Mouse (Mus musculus) kidney, postnatal 25 days (tissue): ENCODE measurements around the gene Dnlz.
"Not testable (repeated sequence)": the region's sequence is repeated elsewhere in the genome, so short reads cannot be mapped to it uniquely, and the experiment has no call there.

ENCODE experiments used
- DNase-seq, 2 experiments: peaks; one replicate each; pipeline ENCODE4 v3.0.0; 2021; ENCODE audit warnings: mixed read lengths in 2 of 2

Gene Dnlz

DNA sequence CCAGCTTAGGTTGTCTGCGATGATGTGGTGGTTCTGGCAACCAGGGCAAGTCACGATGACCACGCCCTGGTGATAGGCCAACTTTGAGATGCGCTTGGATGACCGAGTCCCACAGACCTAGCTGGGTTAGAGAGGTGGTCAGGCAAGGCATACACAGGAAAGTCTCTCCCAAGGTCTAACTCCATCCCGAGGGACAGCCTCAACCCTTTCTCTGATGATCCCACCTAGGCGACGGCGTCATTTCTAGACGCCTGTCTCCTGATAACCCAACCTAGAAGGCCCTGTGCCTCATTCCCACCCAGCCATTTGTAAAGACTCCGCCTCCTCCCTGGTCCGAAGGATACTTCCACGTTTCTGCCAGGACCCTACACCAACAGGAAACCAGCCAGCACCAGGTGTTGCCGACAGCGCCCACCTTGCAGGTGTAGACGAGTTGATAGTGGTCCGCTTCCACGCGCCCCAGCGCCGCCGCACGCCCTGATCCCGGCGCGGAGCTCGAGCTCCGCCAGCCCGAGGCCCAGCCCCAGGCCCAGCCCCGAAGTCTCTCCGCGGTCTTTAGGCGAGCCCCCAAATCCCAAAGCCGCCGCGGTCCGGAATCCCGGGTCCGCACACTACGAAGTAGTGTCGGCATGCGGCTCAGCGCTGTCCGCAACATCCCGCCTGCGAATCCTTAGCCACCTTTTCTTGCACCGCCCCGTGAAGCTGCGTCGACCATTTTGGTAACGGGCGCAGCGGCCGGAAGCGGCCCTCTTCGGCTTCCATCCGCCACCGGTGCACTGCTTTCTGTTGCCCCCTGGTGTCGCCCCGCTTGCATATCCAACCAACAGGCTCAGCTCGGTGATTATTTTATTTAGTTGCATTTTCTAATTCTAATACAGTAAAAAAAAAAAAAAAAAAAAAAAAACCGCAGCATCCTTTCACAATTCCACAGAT is at the start of gene Dnlz:
Gene Dnlz (minus strand): TSS at position 753 of the 933 bp plus-strand sequence.
- DNase-seq: peak; percentile 96

DNA sequence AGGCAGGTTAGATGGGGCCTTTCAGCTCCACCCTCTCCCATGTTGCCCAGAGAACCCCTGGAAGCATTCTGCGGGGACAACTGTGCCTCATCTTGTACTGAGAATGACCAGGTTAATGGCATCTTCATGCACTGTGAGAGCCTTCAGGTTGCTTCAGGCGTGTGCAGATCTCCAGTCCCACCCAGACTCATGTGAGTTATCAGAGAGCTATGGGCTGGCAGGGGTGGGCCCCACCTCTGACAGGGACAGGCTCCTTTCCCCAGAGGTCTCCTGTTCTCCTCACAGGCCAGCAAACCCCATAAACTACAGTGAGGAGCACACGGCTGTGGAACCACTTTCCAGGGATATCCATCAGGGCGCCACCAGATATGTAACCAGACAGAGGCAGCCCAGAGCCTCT is 49.1 kb upstream of the Dnlz start:
- no peak for DNase-seq

DNA sequence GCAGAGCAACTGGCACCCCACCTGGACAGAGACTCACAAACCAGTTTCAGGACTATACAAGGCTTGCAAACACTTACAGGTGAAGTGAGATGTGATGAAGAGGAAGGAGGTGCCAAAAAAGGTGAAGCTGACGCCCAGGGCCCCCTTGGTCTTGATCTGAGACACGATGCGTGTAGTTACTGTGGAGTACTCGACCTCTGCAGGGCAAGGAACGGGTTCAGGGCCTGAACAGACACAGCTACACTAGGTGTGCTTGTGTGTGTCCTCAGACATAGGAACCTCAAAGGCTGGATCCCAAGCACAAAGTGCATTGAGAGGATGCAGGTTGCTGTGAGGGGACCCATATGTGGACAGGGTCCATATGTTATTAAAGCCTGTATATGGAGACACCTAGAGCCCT is 48.4 kb upstream of the Dnlz start:
- no peak for DNase-seq

DNA sequence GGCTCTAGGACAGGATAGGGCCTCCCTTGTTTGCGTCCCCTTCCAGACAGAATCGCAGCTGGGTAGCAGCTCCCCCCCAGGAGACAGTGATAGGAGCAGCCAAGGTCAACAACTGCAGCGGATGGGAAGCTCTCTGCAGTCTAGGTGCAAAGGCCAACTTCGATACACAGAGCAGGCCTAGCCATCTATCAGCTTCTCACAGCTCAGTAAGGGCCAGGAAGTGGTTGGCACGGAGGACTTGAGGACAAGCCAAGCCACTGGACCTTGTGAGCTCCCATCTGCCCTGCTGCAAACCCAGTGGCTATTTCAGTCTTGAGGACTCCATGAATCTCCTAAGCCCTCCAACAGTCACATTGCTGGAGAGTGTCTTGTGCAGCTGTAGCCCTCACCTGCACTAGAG is 47.7 kb upstream of the Dnlz start:
- DNase-seq: peak; percentile 68 to 87

DNA sequence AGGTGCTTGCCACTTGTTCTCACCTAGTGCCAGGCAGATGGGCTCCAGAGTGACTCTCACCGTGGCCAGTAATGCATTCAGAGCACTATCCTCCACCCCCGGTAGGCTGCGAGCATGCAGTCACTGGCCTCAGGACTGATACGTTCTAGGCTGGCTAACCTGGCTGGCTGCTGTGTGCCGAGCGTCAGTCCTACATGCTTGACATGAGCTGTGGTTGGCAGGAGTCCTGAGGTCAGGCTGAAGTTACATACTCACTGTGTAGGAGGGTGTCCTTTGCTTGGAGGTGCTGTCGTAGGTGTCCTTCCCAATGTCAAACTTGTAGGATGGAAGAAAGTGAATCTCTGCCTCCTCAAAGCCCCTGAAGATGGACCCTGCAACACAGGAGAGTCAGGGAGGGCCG is 47.1 kb upstream of the Dnlz start:
- DNase-seq: peak; percentile 43 to 54

DNA sequence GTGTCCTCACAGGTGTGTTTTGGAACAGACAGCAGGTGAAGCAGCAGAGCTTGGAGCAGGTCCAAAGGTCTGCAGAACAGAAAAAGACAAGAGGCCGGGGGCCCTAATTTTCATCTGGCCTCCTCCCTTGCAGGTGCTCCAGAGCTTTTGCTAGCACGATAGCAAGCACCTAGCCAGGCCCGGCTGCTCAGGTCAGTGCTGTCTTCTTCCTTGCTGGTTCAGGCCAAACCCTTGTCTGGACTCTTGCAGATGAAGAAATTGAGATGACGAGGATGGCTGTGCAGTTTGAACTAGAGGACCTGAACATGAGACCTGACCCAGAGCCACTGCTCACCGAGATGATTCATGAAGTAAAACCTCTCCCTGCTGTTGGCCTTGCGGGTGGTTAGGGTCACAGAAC is 39.7 kb upstream of the Dnlz start:
- no peak for DNase-seq

DNA sequence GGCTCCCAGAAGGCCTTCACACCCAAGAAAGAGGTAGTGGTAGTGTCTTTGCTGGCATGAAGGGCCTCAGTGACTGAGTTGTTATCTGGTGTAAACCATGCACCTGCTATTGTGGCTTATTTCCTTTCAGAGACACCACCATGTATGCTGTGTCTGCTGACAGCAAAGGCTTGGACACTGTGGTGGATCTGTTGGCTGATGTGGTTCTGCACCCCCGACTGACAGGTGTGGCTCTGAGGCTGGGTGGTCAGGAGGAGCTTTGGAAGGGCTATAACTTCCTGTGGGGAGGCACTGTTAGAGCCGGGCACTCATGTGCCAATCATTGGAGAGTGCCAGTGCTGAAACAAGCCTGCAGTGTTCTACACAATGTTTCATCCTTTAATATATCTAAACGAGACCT is 39.0 kb upstream of the Dnlz start:
- no peak for DNase-seq

DNA sequence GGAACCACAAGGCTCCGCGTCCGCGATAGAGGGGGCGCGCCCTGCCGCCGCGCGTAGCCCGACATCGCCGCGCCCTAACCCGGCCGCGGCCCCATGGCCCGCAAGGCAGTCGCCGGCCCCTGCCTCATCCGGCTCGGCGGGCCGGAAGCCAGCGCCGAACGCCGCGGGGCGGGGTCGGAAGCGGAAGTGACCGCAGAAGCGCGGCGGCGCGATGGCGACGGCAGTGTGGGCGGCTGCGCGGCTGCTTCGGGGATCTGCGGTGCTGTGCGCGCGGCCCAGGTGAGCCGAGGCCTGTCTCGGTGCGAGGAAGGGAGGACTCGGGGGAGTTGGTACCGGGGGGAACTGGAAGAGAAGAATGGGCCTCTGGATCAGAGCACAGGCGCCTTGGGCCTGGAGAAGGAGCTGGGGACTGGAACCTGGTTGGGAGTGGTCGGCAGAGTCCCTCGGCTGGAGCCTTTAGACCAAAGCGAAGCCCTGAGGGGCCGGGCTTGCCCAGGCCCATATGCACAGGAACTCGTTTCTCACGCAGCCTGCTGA is 37.3 kb upstream of the Dnlz start, which contains the start of the genes Entr1 and Pmpca:
Gene Entr1 (minus strand): TSS at position 163 of the 537 bp plus-strand sequence.
Gene Pmpca (plus strand): TSS at position 186 of the 537 bp plus-strand sequence.
- peak; percentile 84 to 92 for DNase-seq

DNA sequence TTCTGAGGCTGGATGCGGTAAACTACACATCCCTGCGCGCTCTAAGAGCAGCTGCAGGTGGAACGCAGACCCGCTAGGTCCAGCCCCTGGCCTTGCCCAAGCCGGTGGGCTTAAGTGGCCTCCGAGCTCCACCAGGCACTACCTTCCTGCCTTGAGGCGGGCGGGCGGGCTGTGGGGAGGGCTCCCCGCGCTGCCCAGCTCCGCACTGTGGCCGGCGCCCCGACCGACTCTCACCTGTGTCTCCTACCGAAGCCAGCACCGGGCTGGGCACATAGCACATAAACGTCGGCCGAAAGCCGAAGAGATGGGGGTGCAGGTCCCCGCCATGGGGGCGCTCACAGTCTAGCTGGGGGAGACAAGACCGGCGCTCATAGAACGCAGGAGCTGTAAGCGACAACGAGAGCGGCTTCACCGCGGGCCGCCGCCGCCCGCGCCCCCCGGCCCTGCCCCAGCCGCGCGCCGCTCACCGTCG is 36.8 kb upstream of the Dnlz start:
- no peak for DNase-seq

DNA sequence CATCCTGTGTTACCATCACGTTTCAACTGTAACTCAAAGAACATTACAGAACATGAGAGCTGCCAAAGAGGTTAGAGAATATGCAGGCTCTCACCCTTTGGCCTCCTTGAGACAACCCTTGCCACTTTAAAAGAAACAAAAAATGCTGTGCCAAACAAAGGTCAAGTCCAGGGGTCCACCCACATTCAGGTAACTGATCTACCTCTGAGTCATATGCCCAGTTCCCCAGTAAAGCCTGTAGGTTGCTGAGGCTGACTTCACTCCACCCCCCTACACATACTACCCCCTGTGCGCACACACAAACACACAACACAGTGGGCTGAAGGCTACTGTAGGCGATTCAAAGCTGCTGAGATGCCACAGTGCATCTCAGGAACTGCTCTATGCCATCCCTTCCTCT is 35.8 kb upstream of the Dnlz start:
- peak; percentile 45 to 71 for DNase-seq

DNA sequence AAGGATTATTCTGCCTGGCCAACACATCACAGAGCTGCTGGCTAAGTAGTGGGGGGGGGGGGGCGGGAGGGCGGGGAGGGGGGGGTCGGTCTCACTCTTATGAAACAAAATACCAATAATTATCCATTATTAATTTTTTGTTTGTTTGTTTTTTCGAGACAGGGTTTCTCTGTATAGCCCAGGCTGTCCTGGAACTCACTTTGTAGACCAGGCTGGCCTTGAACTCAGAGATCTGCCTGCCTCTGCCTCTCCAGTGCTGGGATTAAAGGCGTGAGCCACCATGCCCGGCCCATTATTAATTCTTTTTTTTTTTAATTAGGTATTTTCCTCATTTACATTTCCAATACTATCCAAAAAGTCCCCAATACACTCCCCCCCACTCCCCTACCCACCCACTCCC is 29.0 kb upstream of the Dnlz start:
- DNase-seq: not testable (repeated sequence)

DNA sequence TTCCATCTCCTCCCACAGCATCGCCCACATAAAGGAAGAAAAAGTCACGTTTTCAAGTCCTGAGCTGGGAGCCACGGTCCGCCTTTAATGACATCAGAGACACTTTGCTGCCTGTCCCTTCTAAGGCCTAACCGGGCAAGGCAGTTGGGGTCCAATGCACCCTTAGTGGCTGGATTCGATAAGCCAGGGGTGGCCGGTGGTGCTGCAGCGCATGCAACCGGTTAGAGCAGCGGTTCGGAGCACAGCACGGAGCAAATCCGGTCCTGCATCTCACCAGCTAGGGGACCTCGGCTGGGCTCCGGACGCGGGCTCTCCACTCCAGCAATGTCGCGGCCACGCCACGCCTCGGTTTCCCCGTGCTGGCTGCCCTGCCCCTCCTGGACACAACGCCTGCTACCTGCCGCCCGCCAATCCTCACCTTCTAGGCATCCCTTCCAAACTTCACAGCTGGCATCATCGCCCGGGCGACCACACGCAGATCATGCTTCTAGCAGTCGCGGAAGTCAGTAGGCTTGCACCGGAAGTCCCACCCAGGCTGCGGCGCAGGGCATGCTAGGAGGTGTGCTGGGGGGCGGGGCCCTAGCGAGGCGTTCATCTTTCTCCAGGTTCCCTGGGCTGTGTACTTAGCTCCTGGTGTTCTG is 28.3 kb upstream of the Dnlz start, which contains the start of gene Snapc4:
Gene Snapc4 (minus strand): TSS at position 523 of the 641 bp plus-strand sequence.
- peak; percentile 91 to 95 for DNase-seq

DNA sequence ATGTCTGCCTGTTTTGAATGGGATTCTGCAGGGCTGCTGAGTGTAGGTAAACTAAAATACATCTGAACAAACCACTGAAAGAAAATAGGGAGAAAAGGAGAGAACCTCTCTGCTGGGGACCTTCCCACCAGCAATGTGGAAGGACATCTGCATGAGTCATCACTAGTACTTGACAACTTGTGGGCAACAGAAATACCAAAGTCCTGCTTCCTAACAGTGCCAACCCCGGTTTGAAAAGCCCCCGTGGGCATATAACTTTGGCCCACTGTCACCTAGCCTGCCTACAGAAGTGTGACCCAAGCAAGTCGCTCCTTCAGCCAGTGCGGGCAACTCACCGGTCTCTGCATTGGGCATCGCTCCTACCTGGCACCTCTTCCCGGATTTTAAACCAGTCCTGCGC is 20.5 kb upstream of the Dnlz start:
- no peak for DNase-seq

DNA sequence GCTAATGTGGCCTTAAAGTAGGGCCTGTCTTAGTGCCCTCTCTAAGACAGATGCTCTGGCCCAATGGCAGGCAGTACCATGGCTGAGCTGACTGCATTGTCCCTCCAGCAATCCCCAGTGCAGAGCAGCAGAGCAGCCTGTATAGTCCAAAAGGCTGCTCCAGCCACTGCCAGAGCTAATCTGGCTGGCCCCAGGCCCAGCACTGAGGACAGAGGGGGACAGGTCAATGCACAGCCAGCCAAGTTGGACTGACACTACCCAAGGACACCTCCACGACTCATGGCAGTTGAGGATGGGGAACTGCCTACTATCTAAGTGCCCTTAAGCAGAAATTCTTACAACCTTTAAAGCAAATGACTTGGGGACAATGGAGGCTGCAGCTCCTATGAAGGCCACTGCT is 16.7 kb upstream of the Dnlz start:
- no peak for DNase-seq

DNA sequence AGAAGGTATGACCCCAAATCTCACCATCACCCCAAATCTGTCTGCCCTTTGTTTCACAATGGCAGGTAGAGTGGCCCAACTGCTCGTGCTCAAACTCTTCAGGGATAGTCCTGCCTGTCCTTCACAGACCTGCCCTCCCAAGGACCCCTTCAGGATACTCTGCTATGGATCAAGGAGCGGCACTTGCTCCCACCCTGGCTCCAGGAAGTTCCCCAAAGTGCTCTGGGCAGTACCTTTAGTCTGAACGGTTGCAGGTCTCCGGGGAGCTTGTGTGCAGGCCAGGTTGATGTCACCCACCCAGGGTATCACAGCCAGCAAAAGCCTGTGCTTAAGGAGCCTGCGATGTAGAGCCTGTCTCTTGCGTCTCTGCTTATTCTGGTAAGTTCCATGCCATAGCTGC is 16.0 kb upstream of the Dnlz start:
- no peak for DNase-seq

DNA sequence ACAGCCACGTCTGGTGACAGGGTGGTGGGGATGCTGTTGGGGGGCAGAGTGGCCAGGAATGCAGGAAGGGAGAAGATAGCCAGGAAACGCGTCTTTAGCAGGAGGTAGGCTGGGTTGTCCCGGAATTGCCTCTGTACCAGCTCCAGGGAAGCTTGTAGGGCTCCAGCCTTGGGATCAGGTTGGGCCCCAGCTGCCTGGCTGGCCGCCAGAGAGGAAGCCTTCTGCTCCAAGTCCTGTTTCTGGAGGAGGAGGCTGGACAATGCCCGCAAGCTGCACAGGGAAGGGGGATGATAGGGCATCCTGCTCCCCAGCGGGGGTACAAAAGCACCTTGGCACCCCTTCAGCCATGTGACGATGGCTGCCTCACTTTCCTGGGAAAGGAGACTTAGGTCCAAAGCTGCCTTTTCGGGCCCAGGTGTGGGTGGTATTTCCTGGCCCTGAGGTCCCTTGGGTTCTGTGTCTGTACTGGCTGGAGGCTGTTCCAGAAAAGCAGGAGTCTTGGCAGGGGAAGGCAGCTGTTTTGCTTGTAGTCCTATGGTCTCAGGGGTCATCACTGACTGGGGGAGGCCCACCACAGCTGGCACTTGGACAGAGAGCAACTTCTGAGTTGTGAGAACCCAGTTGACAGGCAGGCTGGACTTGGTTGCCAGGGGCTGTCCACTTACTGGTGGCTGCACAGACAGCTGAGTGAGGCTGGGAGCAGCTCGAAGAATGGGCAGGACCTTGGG is 13.0 kb upstream of the Dnlz start:
- peak; percentile 81 to 83 for DNase-seq

DNA sequence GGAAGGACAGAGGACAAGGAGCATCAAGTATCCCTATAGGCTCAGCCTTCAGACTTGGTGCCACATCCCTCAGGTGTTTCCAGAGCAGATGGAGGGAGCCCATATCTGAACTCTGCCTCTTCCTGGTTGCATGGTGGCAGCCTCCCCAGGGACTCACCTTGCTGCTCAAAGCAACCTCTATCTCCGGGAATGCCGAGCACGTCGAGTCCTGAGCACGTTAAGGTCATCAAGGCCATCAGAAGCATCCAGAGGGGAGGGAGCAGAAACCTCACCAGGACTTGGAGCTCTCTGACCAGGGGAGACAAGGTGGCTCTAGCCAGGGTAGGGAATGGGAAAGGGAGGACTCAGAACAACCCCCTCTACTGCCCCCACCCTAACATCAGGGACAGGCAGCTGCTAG is 11.6 kb upstream of the Dnlz start:
- DNase-seq: no peak

DNA sequence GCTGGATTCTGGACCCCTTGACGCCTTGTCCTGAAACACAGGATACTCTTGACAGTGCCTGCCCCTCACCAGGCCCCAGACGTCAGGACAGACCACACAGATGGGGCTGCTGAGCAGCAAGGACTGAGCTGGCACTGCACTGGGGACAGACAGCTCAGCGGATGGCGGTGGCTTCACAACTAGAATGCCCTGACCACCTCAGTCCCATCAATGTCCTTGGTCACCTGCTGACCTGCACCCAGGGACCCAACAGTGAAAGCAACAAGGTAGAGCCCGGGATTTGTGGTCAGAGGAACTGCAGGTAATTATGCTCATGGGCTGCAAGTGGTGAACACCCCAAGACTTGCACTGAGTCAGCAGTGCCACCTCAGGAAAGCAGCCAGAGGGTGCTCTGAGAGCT is 11.1 kb upstream of the Dnlz start:
- no peak for DNase-seq

DNA sequence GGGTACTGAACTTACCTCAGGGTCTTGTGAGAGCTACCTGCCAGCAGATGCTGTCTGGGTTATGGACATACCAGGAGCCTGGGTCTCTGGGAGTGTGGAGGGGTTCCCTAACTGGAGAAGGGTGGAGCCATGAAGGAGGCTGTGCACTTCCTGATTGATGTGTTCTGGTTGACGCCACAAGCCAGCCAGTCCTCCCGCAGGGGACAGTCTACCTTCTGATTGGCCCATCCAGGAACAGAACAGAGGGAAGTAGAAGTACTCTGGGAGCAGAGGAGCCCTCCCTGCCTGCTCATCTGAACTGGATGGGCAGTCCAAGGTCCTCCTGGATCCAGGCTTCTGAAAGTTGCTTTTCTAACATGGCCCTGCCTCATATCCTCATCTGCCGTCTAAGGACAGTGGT is 8.9 kb upstream of the Dnlz start, which contains the start of gene Card9:
Gene Card9 (minus strand): TSS at position 147 of the 400 bp plus-strand sequence.
- DNase-seq: no peak

DNA sequence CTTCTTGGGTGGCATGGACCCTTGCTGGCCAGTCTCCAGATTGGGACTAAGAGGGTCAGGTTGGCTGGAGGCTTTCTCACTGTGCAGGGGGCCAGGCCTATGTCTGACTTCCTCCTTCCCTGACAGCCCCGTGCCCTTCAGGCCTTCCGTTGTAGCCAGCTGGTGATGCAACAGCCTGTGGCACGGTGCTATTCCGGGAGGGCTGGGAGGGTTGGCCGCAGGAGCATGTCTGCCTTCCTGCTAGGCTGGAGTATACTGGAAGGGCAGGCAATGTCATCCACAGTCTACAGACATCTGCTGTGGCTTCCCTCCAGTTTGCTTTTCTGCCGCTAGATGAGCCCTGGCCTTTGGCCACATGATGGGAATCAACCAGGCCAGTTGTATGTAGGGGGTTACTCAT is 8.1 kb upstream of the Dnlz start:
- no peak for DNase-seq

DNA sequence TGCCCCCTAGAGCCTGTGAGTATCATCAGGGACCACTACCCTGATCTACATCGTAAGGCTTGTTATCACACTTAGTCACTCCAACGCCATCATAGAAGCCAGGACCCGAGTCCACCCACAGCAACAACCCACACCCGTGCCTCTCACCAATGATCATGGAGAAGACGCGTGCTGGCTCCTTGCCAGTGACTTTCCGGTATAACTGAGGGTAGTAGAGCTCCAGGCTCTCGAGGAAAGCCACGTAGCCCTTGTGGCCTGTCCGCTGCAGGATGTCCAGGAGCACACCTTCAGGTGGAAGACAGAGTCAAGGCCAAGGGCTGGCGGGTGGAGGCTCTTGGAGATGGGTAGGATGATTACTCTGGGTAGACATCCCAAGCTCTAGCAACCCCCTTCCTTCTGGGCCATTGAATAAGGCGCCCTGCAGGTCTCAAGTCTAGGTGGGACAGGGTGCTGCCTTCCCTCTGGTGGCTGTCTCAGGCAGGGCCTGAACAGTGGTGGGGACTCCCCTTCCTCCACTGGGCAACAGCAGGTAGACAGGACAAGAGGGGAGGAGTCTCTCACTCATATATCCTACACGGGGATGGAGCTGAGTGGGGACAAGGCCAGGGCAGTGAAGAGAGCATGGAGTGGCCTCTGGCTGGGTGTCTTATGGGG is 6.9 kb upstream of the Dnlz start:
- DNase-seq: no peak

DNA sequence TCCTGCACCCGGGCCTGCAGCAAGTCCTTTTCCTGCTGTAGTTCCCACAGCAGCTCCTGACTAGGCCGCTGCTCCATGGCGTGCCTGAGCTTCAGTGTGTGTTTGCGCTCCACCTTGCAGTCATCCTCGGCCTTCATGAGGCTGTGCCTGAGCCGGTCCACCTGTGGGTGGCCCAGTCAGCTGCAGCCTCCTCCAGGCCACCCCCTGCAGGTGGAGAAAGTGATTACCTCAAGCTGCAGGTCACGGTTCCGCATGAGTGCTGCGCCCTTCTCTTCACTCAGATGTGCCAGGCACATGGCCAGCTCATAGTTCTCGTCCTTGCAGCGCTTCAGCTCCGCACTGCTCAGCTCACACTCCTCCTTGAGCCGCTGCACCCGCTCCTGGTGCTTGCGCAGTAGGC is 5.6 kb upstream of the Dnlz start:
- peak; percentile 86 to 92 for DNase-seq
